Mouse (Mus musculus) gastrocnemius, adult 8-10 months (tissue): ENCODE measurements around the gene Tpm3-rs7. TPM values are rescaled to one million over a fixed set of nuclear protein-coding genes. Genes with fewer than 3 reads are reported as not detected.
"Not testable (repeated sequence)": the region's sequence is repeated elsewhere in the genome, so short reads cannot be mapped to it uniquely, and the experiment has no call there.

ENCODE experiments used
- DNase-seq, 2 experiments: peaks; one replicate each; pipeline ENCODE4 v3.0.0; 2022; ENCODE audit warnings: low spot score in 2 of 2
- total RNA-seq, 4 experiments: library from RNA; stranded (reverse); gene quantifications; 2 replicates each; pipeline ENCODE4 v1.2.4; 2022

Gene Tpm3-rs7
- total RNA-seq = 1 to 10 TPM; 3.3 to 5.4 (median 3.7) TPM

- not testable (repeated sequence) for DNase-seq
These were observed at the start of gene Tpm3-rs7 for GRCm38 (mm10) chr14:113314499-113314898. Tpm3-rs7 (plus strand) TSS chr14:113314608.

- DNase-seq = no peak
These were observed 2.6 kb downstream of the Tpm3-rs7 start for GRCm38 (mm10) chr14:113317023-113317422.

GRCm38 (mm10) chr14:113363361-113363760 lies 49.0 kb downstream of the Tpm3-rs7 start:
- no peak for DNase-seq
